Mouse (Mus musculus) liver, embryonic 11.5 days (tissue): Measurements from ENCODE around the gene Slc9a1. TPM values are rescaled to one million over a fixed set of nuclear protein-coding genes. Genes with fewer than 3 reads are reported as not detected.

Source experiments
- ATAC-seq: fragments of 200-750 bp; cut with Nextera tagmentation; replicated peaks from 2 replicates; pipeline ENCODE4 v1.8.0; 2017; ENCODE audit warnings: moderate number of reproducible peaks, mild to moderate bottlenecking, moderate TSS enrichment, moderate library complexity; ENCODE audit not compliant: low FRiP score
- DNase-seq: peaks from one replicate; pipeline ENCODE4 v3.0.0-alpha.2; 2017; ENCODE audit warnings: low spot score
- H3K27ac ChIP-seq: fragments of 300-500 bp; sonication (generic); 2 replicates; pipeline ENCODE4 v1.5.1; 2014; ENCODE audit warnings: mild to moderate bottlenecking, low read depth, low read length, control low read depth
- H3K27me3 ChIP-seq: fragments of 300-500 bp; sonication (generic); replicated peaks from 2 replicates; pipeline ENCODE4 v1.6.1; 2014; ENCODE audit warnings: low read length, mixed read lengths; ENCODE audit not compliant: control insufficient read depth, insufficient read depth
- H3K36me3 ChIP-seq: fragments of 300-500 bp; sonication (generic); 2 replicates; pipeline ENCODE4 v1.6.1; 2014; ENCODE audit warnings: mild to moderate bottlenecking, low read length, moderate library complexity, mixed read lengths; ENCODE audit not compliant: control insufficient read depth, insufficient read depth
- H3K4me1 ChIP-seq: fragments of 300-500 bp; sonication (generic); replicated peaks from 2 replicates; pipeline ENCODE4 v1.6.1; 2014; ENCODE audit warnings: low read length, mixed read lengths; ENCODE audit not compliant: control insufficient read depth, insufficient read depth
- H3K4me2 ChIP-seq: fragments of 300-500 bp; sonication (generic); 2 replicates; pipeline ENCODE4 v1.6.1; 2014; ENCODE audit warnings: mild to moderate bottlenecking, control low read depth, moderate library complexity
- H3K4me3 ChIP-seq: fragments of 300-500 bp; sonication (generic); 2 replicates; pipeline ENCODE4 v1.5.1; 2014; ENCODE audit warnings: low read depth, low read length, control low read depth
- H3K9ac ChIP-seq: fragments of 300-500 bp; sonication (generic); 2 replicates; pipeline ENCODE4 v1.6.1; 2014; ENCODE audit warnings: low read depth, low read length, control low read depth
- H3K9me3 ChIP-seq: fragments of 300-500 bp; sonication (generic); 2 replicates; pipeline ENCODE4 v1.6.1; 2016; ENCODE audit warnings: low read length, inconsistent platforms, mixed read lengths; ENCODE audit not compliant: control insufficient read depth
- WGBS: fragments of 180-500 bp; shearing (Covaris S2); extraction: QIAGEN DNeasy Blood & Tissue Kit; methylation state at CpG from one replicate; pipeline ENCODE4 v1.1.7; 2014; 5-methylcytosine and 5-hydroxymethylcytosine counted together
- polyA plus RNA-seq: library from polyadenylated mRNA; unstranded; fragments of >200 nt; fragmentation: Nextera tagmentation; extraction: Ambion mirVana; gene quantifications from 2 replicates; pipeline ENCODE4 v1.2.1, GENCODE M21; 2014

The Slc9a1 gene
- polyA plus RNA-seq, 1 experiment from 2014 or later: 6.9 TPM

GRCm38 (mm10) chr4:133391185-133392040, 21.9 kb downstream of the Slc9a1 start:
- Histone ChIP-seq H3K4me1 (peaks cover 57% of the 10 kb centered on the region), H3K9me3 (no peaks in the 10 kb centered on the region), H3K27me3 (no peaks in the 10 kb centered on the region), H3K4me2 (no peak overlapping the region; the same call in 1 of the 2 replicates), H3K36me3 (no peaks in the 10 kb centered on the region), H3K27ac (peak overlapping the region; percentile 68), H3K4me3 (no peak overlapping the region), H3K9ac (no peak overlapping the region; the same call in 1 of the 2 replicates)
- ATAC-seq: no peak
- DNase-seq: no peak
- WGBS: 76% methylated on average over 18 of the region's 18 CpGs

GRCm38 (mm10) chr4:133394981-133395573, 25.6 kb downstream of the Slc9a1 start:
- Histone ChIP-seq H3K27me3 (no peaks in the 10 kb centered on the region), H3K4me2 (peak overlapping the region; percentile 55), H3K36me3 (no peaks in the 10 kb centered on the region), H3K9ac (peak overlapping the region; percentile 39), H3K27ac (peak overlapping the region; percentile 75), H3K4me3 (no peak overlapping the region), H3K9me3 (no peaks in the 10 kb centered on the region), H3K4me1 (peaks cover 73% of the 10 kb centered on the region)
- DNase-seq: no peak
- 54% methylated on average over 4 of the region's 4 CpGs for WGBS
- ATAC-seq: peak; percentile 86

DNA sequence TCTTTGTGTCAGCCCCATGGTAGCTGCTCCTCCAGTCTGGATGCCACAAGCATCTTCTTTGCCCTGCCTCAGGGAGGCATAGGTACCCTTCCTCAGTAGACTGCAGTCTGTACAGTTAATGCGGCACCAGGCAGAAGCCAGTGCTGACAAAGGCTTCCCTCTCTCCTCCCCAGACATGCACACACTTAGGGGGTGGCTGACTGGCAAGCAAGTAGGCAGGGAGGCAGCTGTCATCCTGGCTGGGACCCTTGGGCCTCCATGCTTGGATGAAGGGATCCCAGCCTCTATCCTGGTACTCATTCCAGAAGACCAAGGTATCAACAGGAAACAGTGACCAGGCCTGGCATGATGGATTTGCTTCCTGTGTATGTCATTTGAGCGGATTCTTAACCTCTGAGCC, 26.6 kb downstream of the Slc9a1 start:
- no peak for DNase-seq
- ATAC-seq: no peak
- Histone ChIP-seq H3K4me3 (no peak overlapping the region), H3K4me1 (peaks cover 69% of the 10 kb centered on the region), H3K4me2 (no peak overlapping the region), H3K9me3 (no peaks in the 10 kb centered on the region), H3K27ac (no peak overlapping the region), H3K9ac (0 out of 2 replicates have a peak overlapping the region, but pooled peaks have one; percentile 1), H3K36me3 (no peaks in the 10 kb centered on the region), H3K27me3 (no peaks in the 10 kb centered on the region)
- WGBS: 64% methylated on average over 2 of the region's 2 CpGs

GRCm38 (mm10) chr4:133397299-133397698, 27.8 kb downstream of the Slc9a1 start:
- ATAC-seq: no peak
- 56% methylated on average over 5 of the region's 5 CpGs for WGBS
- Histone ChIP-seq H3K27me3 (no peaks in the 10 kb centered on the region), H3K36me3 (no peaks in the 10 kb centered on the region), H3K4me3 (no peak overlapping the region), H3K4me1 (peaks cover 71% of the 10 kb centered on the region), H3K9me3 (no peaks in the 10 kb centered on the region), H3K9ac (no peak overlapping the region), H3K4me2 (no peak overlapping the region), H3K27ac (peak overlapping the region; percentile 14; the same call in 1 of the 2 replicates)
- no peak for DNase-seq

DNA sequence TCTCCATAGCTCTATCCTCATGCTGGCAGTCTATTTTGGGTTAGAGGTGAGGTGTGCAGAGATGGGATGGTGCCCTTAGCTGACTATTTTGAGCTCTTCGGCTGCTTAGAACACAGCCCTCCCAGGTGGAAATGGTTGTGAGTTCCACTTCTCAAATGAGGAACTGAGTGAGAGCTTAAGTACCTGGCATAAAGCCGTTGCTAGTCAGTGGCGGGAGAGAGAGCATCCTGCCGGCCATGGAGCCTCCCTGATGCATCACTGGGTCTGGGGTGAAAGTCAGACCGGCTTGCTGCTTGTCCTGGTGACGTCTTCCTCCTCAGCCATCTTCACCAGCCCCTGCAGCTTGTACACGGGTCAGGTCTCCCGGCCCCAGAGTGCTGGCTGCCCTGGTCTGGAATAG, 28.5 kb downstream of the Slc9a1 start:
- peaks cover 74% of the 10 kb centered on the region for H3K4me1 ChIP-seq
- H3K27ac ChIP-seq: 0 out of 2 replicates have a peak overlapping the region, but pooled peaks have one; percentile 14
- no peak overlapping the region for H3K9ac ChIP-seq
- H3K36me3 ChIP-seq: no peaks in the 10 kb centered on the region
- DNase-seq (no peak), ATAC-seq (no peak)
- H3K9me3 ChIP-seq: no peaks in the 10 kb centered on the region
- no peak overlapping the region for H3K4me2 ChIP-seq
- WGBS: 81% methylated on average over 8 of the region's 8 CpGs
- H3K27me3 ChIP-seq: no peaks in the 10 kb centered on the region
- no peak overlapping the region for H3K4me3 ChIP-seq

DNA sequence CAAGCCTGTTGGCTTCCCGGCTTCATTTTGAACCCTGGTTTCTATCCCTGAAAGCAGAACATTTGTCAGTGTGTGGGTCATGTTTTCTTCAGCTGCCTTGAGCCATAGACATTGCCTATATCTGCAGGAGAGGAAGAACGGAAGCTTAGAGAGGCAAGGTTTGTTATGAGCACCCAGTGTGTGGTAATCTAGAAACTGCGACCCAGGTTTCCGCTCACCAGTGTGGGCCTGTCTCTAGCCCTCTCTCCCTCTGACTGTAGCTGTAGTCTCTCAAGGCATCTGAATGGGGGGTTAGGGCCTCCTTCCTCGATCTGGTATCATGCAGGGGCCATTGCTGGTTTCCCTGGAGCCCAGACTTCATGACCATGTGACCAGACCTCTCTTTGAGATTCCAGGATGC, 29.1 kb downstream of the Slc9a1 start:
- peaks cover 74% of the 10 kb centered on the region for H3K4me1 ChIP-seq
- H3K9me3 ChIP-seq: no peaks in the 10 kb centered on the region
- no peak overlapping the region for H3K4me3 ChIP-seq
- no peak overlapping the region for H3K27ac ChIP-seq
- DNase-seq (no peak), ATAC-seq (no peak)
- 73% methylated on average over 5 of the region's 5 CpGs for WGBS
- H3K4me2 ChIP-seq: no peak overlapping the region
- no peaks in the 10 kb centered on the region for H3K27me3 ChIP-seq
- H3K36me3 ChIP-seq: no peaks in the 10 kb centered on the region
- H3K9ac ChIP-seq: no peak overlapping the region

DNA sequence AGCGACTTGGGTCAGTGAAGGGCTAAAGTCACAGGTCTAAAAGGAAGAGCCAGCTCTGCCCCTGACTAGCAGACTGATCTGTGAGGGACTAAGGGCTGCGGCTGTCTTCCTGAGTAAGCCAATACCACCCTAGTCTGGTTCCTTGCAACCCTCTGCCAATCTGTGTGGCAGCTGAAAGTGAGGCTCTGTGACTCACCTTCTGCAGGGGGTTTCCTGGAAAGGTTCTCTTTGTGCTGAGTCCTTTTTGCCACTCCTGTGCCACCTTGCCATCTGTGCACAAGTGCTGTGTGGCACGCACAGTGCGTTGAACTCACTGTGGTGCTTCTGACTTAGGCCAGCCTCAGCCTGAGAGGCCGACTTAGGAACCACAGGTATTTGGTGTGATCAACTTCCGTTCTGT, 30.0 kb downstream of the Slc9a1 start:
- WGBS: 89% methylated on average over 6 of the region's 6 CpGs
- Histone ChIP-seq H3K36me3 (no peaks in the 10 kb centered on the region), H3K27me3 (no peaks in the 10 kb centered on the region), H3K9ac (no peak overlapping the region), H3K27ac (0 out of 2 replicates have a peak overlapping the region, but pooled peaks have one; percentile 8), H3K9me3 (no peaks in the 10 kb centered on the region), H3K4me2 (no peak overlapping the region), H3K4me3 (no peak overlapping the region), H3K4me1 (peaks cover 68% of the 10 kb centered on the region)
- ATAC-seq: no peak
- no peak for DNase-seq

GRCm38 (mm10) chr4:133400098-133400497, 30.6 kb downstream of the Slc9a1 start:
- peaks cover 62% of the 10 kb centered on the region for H3K4me1 ChIP-seq
- H3K27ac ChIP-seq: no peak overlapping the region

More at GRCm38 (mm10) chr4:133400098-133400497, 30.6 kb downstream of the Slc9a1 start:
- DNase-seq (no peak), ATAC-seq (no peak)
- no peaks in the 10 kb centered on the region for H3K27me3 ChIP-seq
- H3K9ac ChIP-seq: no peak overlapping the region
- 68% methylated on average over 7 of the region's 7 CpGs for WGBS
- no peaks in the 10 kb centered on the region for H3K9me3 ChIP-seq
- no peak overlapping the region for H3K4me2 ChIP-seq
- no peaks in the 10 kb centered on the region for H3K36me3 ChIP-seq
- H3K4me3 ChIP-seq: no peak overlapping the region
